22 mouse cellular contexts compared by ENCODE assay signal in genomic region chr6:83656087-83656486, GRCm38 (mm10). TPM values are rescaled to one million over a fixed set of nuclear protein-coding genes. Genes with fewer than 3 reads are reported as not detected.
"Had no signal": no experiment of that assay in that cellular context is flagged by ENCODE, and none has a peak within 500 bp of the region (broad histone marks: within the 10 kb centered on the region; RNA-seq: fewer than 3 reads in every experiment).

Gene Clec4f, minus strand, starts transcription at chr6:83656187.

- H3K27me3 ChIP-seq: lung, embryonic 15.5 days; midbrain, embryonic 13.5 days; midbrain, embryonic 15.5 days; neural tube, embryonic 12.5 days; stomach, embryonic 15.5 days had no signal

- H3K4me3 ChIP-seq: lung, embryonic 15.5 days; megakaryocyte, embryonic 14.5 days; midbrain, embryonic 13.5 days; midbrain, embryonic 15.5 days; neural tube, embryonic 12.5 days; stomach, embryonic 15.5 days had no signal

- H3K4me1 ChIP-seq: lung, embryonic 15.5 days; midbrain, embryonic 13.5 days; midbrain, embryonic 15.5 days; neural tube, embryonic 12.5 days; stomach, embryonic 15.5 days had no signal

- H3K9me3 ChIP-seq: lung, embryonic 15.5 days; midbrain, embryonic 13.5 days; midbrain, embryonic 15.5 days; neural tube, embryonic 12.5 days; stomach, embryonic 15.5 days had no signal

- DNase-seq: lung, adult 2 months; lung, postnatal 14 days; lung, postnatal 36 days; right cerebral cortex, postnatal 14 days; thymus, adult 2 months; thymus, postnatal 36 days had no signal

- ATAC-seq: lung, postnatal 0 days; midbrain, embryonic 13.5 days; midbrain, embryonic 15.5 days had no signal

- H3K36me3 ChIP-seq: lung, embryonic 15.5 days; midbrain, embryonic 13.5 days; midbrain, embryonic 15.5 days; neural tube, embryonic 12.5 days; stomach, embryonic 15.5 days had no signal

- H3K4me2 ChIP-seq: lung, embryonic 15.5 days; midbrain, embryonic 11.5 days; midbrain, embryonic 13.5 days; midbrain, embryonic 15.5 days; neural tube, embryonic 12.5 days; stomach, embryonic 15.5 days had no signal

- H3K27ac ChIP-seq: liver, embryonic 14.5 days; lung, embryonic 15.5 days; macrophage; midbrain, embryonic 13.5 days; midbrain, embryonic 15.5 days; neural tube, embryonic 12.5 days; stomach, embryonic 15.5 days; stomach, postnatal 0 days had no signal

- H3K9ac ChIP-seq: liver, embryonic 14.5 days; lung, embryonic 15.5 days; midbrain, embryonic 13.5 days; midbrain, embryonic 15.5 days; neural tube, embryonic 12.5 days; stomach, embryonic 15.5 days had no signal

RNA-seq across cellular contexts. Expression of gene Clec4f, which starts in this region (rescaled TPM):
- total RNA-seq: megakaryocyte progenitor cell, adult 5-6 weeks; midbrain, postnatal 0 days; monocyte, adult 5-6 weeks; neutrophil, adult 5-6 weeks had no signal
- polyA plus RNA-seq: lung, adult 2 months; lung, embryonic 15.5 days; lung, postnatal 0 days; macrophage; midbrain, embryonic 11.5 days; midbrain, embryonic 13.5 days; midbrain, embryonic 15.5 days; neural tube, embryonic 12.5 days; spleen, adult 2 months had no signal
